Mouse (Mus musculus): ENCODE measurements at regions not wholly inside any gene's neighbourhood (a gene's known extent, or its start where the extent isn't known, plus 50 kb on each side); places are given as distances from the start of the nearest gene placed in this dataset.

GRCm38 (mm10) chr7:58310096-58310495 lies 345.9 kb upstream of the Atp10a start:
- TF ChIP-seq POLR2A (IDR thresholded peaks at IDR 0.05; ENCODE audit: low read depth, low read length) (no peak), CTCF (IDR thresholded peaks at IDR 0.05; ENCODE audit: borderline replicate concordance, insufficient read depth, low read length) (no peak)
